Mouse (Mus musculus): Measurements from ENCODE around the gene Sf1. TPM values are rescaled to one million over a fixed set of nuclear protein-coding genes. Genes with fewer than 3 reads are reported as not detected.

Gene Sf1
- 100 to 1,000 TPM; 169 to 224 TPM for total RNA-seq (2021)
- long read RNA-seq, experiment 1, full-length matches to known transcripts = 5 of 29 reads
- long read RNA-seq, experiment 1, partial matches to known transcripts = 23 of 29 reads
- long read RNA-seq, experiment 1, other reads (novel, unspliced or antisense) = 1 of 29 reads
- long read RNA-seq, experiment 2, full-length matches to known transcripts = 16 of 25 reads
- long read RNA-seq, experiment 2, partial matches to known transcripts = 2 of 25 reads
- long read RNA-seq, experiment 2, other reads (novel, unspliced or antisense) = 7 of 25 reads

DNA sequence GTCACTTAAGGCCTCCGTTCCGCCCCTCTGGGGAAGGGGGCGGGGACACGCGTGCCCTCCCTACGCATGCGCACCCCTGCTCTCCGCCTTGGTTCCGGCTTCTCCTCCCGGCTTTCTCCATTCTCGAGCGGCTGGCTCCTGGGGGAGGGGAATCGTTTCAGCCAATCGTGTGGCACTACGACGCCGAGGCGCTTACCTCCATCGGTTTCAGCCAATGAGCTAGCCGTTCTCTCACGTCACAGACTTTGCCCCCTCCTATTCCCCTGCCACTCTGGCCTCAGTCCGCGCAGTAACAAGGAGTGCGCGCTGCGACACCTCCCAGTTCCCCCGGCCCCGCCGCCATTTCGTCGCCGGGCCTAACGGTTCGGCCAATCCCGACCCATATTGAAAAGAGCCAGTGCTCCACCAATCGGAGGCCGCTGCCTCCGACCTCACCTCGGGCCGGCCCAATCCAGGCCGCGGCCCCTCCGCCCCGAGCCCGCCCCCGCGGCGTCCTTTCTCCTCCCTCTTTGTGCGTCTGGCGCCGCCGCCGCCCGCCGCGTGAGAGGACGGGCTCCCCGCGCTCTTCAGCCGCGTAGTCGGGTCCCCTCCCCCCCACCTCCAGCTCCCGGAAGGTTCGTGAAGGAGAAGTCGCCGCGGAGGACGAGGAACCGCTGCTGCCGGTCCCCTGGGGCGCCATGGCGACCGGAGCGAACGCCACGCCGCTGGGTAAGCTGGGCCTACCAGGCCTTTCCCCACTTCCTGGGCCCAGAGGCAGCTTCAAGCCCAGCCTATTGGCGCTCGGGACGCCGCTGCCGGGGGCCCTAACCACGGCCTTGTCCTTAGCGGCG lies at the start of gene Sf1:
Sf1 (plus strand) TSS at position 280 of the 830 bp plus-strand sequence.
- peak; percentile 100 for DNase-seq

DNA sequence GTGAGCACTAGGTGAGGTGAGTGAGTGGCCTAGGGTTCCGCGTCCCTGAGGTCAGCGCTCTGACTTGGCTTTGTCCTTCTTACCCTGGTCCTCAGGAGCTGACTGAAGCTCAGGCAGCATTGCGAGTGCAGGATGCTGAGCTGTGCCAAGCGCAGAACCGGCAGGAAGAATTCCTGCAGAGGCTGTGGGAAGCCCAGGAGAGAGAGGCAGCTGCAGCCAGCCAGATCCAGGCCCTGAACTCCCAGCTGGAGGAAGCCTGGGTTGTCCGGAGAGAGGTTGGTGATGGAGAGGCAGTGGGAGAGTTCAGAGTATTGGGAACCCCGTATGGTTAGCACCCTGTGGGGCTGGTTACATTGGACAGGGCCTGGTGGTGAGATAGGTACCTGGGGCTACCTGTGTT lies 49.7 kb upstream of the Sf1 start:
- no peak for DNase-seq

DNA sequence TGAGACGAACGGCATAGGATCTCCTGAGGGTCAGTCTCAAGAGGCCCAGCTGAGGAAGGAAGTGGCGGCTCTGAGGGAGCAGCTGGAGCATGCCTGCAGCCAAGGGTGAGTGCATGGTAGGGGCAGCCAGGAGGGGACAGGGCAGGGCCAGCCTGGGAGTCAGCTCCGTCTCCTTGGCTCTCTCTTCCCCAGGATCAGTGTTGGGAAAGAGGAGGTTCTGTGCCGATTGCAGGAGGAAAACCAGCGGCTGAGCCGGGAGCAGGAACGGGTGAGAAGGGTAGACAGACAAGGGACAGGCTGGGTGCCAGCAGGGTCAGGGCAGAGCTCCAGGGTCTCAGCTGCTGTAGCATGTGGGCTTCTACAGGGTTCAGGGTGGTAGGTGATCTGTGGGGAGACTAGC lies 49.0 kb upstream of the Sf1 start:
- DNase-seq = no peak

DNA sequence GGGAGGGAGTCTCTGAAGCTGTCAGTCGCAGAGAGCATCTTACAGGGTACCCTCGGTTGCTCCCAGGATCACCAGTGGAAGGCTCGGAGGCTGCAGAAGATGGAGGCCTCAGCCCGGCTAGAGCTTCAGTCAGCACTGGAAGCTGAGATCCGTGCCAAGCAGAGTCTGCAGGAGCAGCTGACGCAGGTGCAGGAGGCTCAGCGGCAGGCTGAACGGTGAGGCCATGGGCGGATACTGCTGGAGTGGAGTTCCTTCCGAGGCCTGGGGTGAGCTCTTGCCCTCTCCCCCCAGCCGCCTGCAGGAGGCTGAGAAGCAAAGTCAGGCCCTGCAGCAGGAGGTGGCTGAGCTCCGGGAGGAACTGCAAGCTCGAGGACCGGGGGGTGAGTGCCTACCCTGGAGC lies 47.9 kb upstream of the Sf1 start:
- no peak for DNase-seq

DNA sequence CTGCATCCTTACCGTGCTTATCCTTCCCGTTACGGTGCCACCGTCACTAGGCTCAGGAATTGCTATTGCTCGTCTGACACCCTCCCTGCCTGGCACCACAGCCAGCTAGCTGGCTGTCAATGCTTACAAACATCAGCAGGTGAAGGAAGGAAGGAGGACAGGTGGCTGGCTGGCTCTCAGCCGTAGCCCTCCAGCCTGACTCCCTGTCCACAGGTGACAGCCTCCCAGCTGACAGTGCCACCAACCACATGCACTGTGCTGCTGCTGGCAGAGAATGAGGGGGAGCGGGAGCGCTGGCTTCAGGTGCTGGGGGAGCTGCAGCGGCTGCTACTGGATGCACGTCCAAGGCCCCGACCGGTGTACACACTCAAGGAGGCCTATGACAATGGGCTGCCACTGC lies 45.3 kb upstream of the Sf1 start:
- DNase-seq = no peak

DNA sequence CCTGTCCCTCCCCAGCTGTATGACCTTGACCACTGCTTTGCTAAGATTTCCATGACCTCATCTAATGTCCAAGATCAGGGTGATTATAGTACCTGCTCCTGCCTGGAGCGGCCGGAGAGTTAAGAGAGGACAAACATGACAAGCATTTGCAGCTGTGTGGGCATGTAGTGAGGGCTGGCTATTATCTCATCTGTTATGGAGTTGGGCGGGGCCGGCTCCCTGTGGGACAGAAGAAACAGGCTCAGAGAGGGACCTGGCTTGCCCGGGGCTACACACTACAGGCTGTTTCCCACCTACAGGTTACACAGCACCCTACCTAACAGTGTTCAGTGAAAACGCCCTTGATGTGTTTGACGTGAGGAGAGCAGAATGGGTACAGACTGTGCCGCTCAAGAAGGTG lies 42.1 kb upstream of the Sf1 start:
- no peak for DNase-seq

DNA sequence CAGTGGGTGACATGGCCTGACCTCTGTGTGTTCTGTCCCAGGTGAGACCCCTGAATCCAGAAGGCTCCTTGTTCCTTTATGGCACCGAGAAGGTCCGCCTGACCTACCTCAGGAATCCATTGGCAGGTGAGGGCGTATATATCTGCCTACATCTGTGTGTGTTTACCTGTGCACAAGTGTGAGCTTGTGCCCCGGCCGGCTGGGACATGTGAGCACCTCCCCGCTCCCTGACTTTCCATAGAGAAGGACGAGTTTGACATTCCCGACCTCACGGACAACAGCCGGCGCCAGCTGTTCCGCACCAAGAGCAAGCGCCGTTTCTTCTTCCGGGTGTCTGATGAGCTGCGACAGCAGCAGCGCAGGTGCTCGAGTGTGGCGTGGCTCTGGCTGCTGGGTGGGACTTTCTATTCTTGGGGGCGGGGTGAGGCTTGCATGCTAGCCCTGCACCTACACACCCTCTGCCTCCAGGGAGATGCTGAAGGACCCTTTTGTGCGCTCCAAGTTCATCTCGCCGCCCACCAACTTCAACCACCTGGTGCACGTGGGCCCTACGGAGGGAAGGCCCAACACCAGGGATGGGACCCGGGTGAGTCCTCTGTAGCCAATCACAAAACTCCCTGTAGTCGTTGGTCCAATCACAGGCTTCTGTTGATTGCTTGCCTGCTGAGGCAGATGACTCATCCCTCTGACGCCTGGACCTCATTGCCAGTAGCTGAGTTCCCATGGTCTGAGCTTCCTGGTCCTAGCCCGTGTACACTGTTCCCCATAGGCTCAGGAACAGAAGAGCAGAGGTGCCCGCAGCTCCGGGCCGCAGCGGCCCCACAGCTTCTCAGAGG lies 41.5 kb upstream of the Sf1 start:
- peak; percentile 62 to 64 for DNase-seq

DNA sequence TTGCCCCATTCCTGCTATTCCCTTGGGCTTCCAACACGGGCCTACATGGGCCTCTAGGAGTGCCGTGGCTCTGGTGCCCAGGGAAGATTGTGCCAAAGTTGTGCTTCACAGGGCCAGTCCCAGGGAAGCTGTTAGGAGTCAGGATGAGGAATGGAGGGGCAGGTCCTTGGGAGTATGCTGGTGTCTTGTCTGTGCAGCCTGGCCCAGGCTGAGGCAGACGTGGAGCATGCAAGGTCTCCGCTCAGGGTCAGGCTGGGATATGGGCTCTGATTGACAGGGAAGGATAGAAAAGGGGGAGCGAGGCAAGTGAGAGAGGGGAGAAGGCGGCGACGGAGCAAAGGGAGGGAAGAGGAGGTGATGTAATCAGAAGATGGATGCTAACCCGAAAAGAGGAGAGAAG lies 38.7 kb upstream of the Sf1 start:
- peak; percentile 55 to 58 for DNase-seq

DNA sequence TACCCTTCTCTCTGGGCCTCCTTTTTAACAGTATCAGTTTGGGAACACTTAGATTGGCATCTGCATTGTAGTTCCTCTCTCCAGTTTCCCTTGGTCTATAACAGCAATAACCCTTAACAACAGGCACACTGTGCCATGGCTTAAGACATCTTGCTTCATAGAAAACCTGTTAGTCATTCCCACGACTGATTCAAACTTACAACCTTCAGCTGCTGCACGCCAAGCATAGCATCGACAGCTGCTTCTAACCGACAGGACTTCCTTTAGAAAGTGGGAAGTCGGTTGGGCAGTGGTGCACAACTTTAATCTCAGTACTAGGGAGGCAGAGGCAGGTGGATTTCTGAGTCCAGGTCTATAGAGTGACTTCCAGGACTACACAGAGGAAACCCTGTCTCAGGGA lies 32.3 kb upstream of the Sf1 start:
- DNase-seq = peak in 1 of 2 experiments; percentile 28

DNA sequence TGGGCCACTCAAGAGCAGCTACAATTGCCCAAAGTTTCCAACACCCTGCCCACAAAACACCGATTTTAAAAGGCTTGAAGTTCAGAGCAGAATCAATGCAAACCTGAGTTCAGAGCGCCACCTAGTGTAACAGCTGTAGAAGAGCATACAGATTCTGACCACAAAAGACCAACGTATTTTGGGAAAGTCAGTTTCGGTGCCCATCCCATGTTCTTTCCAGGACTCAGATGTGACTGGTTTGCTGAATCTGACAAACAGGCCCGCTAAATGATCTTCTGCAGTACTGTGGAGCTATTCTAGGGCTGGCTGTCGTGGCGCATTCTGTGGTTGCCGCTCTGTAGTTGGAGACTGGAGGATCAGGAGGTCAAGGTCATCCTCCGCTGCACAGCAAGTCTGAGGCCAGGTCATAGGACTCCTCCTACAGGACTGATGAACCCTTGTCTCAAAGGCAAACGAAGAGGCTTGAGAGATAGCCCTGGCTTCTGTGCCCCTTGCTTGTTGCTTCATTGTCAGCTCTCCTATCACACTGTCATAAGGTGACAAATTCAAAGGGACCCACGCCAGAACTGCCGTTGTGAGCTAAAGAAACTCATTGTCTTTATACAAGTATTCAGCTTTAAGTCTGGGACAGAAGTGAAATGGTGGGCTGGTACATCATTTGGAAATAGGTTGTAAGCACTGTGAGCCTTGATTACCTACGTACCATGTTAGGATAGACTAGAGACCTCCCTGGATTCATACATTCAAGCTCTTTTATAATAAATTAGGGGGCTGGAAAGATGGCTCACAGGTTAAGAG lies 31.6 kb upstream of the Sf1 start:
- DNase-seq = peak; percentile 59 to 80

DNA sequence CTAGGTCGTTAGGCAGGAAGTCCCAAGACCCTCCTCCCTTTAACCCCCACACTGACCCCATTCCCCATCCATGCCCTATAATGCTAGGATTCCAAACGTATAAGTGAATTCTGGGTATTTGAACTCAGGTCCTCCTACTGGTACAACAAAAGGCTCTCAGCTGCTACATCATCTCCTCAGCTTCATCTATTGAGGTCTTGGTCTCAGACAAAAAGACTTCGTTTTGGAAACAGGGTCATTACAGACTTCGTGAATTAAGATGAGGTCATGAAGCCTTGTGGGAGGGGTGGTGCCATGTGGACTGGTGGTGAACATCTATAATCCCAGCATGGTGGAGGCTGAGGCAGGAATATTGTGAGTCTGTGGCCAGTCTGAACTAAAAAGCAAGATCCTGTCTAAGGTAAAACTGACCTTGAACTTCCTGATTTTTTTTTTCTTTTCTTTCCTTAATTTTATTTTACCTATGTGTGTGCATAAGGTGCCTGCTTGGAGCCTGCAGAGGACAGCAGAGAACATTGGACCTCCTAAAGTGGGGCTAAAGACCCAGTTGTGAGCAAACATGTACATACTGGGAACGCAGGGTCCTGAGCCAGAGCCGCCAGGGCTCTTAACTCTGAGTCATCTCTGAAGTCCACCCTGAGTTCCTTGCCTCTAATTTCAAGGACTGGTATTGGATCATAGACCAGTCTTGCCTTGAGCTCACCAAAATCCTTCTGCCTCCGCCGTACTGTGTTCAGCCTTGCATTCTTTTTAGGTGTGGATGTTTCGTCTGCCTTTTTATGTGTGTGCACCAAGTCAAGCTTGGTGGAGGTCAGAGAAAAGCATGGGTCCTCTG lies 29.5 kb upstream of the Sf1 start:
- peak in 1 of 2 experiments; percentile 10 for DNase-seq

DNA sequence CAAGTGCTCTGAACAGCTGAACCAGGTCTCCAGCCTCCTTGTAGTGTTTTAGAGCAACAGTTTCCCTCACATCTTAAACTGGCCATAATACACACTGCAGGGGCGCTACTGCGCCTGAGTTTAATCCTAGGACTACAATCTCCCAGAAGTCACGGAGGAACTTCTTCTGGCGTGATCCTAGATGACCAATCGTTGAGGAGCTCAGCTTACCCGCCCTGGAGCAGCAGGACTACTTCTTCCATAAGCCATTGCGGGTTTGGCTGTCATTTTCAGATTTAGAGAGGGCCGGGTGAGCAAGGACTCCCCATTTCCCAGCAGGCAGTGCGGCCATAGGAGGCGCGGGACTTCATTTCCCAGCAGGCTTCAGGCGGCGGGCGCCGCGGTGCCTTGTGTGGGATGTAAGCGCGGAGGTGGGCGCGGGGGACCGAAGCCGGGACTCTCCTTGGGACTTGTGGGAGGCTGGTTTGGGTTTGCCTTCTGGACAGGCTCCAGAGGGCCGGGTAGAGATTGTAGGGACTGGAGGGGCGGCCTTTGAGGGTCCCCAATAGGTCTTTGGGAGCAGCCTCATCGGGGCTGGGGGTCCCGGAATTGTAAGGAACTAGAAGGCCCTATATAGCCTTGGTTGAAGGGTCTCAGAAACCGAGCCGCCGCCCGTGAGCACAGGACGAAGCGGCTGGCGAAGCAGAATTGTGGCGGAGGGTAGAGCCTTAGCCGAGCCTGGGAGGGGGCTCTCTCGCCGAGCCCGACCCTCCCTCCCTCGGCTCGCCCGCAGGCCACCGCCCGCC lies 28.6 kb upstream of the Sf1 start, which contains the start of gene Men1:
Men1 (plus strand) TSS at position 307 of the 785 bp plus-strand sequence.
- DNase-seq = peak; percentile 94

DNA sequence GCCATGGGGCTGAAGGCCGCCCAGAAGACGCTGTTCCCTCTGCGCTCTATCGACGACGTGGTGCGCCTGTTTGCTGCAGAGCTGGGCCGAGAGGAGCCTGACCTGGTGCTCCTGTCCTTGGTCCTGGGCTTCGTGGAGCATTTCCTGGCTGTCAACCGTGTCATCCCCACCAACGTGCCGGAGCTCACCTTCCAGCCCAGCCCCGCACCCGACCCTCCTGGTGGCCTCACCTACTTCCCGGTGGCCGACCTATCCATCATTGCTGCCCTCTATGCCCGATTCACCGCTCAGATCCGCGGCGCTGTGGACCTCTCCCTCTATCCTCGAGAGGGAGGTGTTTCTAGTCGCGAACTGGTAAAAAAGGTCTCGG lies 28.0 kb upstream of the Sf1 start:
- peak in 1 of 2 experiments; percentile 35 for DNase-seq

DNA sequence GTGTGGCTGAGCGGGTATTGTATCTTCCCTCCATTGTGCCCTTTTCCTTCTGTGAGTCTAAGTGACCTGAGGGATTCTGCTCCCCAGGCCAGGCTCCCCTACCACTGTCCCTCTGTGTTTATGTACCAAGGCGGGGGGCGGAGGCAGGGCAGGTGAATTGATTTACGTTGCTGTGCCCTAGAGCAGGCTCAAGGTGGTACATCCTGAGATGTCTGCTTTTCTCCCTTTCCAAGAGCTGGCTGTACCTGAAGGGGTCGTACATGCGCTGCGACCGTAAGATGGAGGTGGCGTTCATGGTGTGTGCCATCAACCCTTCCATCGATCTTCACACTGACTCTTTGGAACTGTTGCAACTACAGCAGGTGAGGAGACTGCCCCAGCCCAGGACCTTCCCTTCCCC lies 26.6 kb upstream of the Sf1 start:
- no peak for DNase-seq

DNA sequence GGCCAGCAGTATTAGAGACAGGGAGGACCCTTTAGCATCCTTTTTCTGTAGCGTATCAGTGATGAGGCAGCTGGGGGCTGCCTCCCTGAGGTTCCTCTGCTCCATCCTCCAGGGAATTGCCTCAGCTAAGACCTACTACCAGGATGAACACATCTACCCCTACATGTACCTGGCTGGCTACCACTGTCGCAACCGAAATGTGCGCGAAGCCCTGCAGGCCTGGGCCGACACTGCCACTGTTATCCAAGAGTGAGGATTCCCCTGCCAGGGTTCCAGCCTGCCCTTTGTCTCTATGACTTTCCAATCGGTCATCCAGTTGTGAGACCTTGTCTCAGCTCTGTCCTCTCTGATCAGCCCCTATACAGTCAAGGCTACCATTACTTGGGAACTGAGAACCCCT lies 25.3 kb upstream of the Sf1 start:
- no peak for DNase-seq

DNA sequence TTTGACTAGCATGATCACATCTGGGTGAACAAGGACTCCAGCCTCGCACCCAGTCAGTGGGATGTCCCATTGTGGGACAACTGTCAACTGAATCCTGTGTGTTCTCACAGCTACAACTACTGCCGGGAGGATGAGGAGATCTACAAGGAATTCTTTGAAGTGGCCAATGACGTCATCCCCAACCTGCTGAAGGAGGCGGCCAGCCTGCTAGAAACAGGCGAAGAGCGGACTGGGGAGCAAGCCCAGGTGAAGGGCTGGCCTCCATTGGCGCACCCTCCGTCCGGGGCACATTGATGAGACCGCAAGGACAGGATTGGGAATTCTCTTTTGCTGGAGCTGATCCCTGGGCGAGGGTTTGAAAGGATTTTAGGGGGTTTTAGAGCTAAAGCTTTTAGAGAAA lies 24.8 kb upstream of the Sf1 start:
- no peak for DNase-seq

DNA sequence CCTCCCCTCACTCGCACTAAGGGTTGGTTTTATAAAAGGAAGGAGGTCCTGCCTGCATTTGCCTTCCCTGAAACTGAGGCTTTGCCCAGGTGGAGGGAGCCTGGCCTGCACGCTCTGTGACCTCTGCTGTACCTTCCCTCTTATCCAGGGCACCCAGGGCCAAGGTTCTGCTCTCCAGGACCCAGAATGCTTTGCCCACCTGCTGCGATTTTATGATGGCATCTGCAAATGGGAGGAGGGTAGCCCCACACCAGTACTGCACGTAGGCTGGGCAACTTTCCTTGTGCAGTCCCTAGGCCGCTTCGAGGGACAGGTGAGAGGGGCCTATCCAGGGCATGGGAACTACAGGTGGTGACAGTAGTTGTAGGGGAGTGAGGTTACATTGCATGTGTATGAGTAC lies 24.3 kb upstream of the Sf1 start:
- DNase-seq = no peak

DNA sequence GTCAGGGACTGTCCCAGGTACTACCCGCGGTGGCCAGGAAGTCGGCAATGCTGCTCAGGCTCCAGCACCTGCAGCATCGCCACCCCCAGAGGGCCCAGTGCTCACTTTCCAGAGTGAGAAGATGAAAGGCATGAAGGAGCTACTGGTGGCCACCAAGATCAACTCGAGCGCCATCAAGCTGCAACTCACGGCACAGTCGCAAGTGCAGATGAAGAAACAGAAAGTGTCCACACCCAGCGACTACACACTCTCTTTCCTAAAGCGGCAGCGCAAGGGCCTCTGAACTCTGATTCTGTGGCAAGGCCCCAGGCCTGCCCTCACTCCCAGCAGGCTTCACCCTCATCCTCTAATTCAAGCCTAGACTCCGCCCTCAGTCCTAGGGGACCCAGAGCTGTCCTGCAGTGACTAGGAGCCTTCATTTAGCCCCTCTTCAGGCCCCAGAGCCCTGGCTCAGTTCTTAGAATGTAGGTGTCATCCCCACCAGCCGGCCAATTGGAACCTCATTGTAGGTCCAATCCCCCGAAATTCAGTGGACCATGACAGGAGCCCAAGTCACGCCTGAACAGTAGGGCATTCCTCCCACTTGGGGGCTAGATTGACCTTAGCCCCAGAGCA lies 23.5 kb upstream of the Sf1 start:
- DNase-seq = peak; percentile 17 to 51
